Mouse (Mus musculus): ENCODE measurements around the gene Ackr3. TPM values are rescaled to one million over a fixed set of nuclear protein-coding genes. Genes with fewer than 3 reads are reported as not detected.

Gene Ackr3
- total RNA-seq (2021) = 10 to 100 TPM; 19.5 to 22.2 TPM
- long read RNA-seq, experiment 1, transcript Ackr3-201 (2 exons, 3,065 nt) = major isoform, 22 of 30 reads
- long read RNA-seq, experiment 1, partial matches to known transcripts = 0 of 30 reads
- long read RNA-seq, experiment 1, other reads (novel, unspliced or antisense) = 8 of 30 reads
- long read RNA-seq, experiment 2, transcript Ackr3-201 (2 exons, 3,065 nt) = major isoform, 45 of 66 reads
- long read RNA-seq, experiment 2, partial matches to known transcripts = 0 of 66 reads
- long read RNA-seq, experiment 2, other reads (novel, unspliced or antisense) = 20 of 66 reads

- peak; percentile 36 to 45 for DNase-seq (ENCODE audit: low spot score in 2 of 2)
Measured at GRCm38 (mm10) chr1:90203783-90204690, at the start of gene Ackr3. TSS of gene Ackr3 (plus strand) at chr1:90203980.

- no peak for DNase-seq (ENCODE audit: low spot score in 2 of 2)
Measured at GRCm38 (mm10) chr1:90156589-90156988, 47.2 kb upstream of the Ackr3 start.

GRCm38 (mm10) chr1:90159927-90160326 is 43.9 kb upstream of the Ackr3 start:
- DNase-seq (ENCODE audit: low spot score in 2 of 2) = no peak

GRCm38 (mm10) chr1:90161623-90162022 is 42.2 kb upstream of the Ackr3 start:
- no peak for DNase-seq (ENCODE audit: low spot score in 2 of 2)

- DNase-seq (ENCODE audit: low spot score in 2 of 2) = no peak
Measured at GRCm38 (mm10) chr1:90162379-90162857, 41.4 kb upstream of the Ackr3 start.

GRCm38 (mm10) chr1:90163161-90163560 is 40.6 kb upstream of the Ackr3 start:
- no peak for DNase-seq (ENCODE audit: low spot score in 2 of 2)

- DNase-seq (ENCODE audit: low spot score in 2 of 2) = no peak
Measured at GRCm38 (mm10) chr1:90164319-90164718, 39.5 kb upstream of the Ackr3 start.

GRCm38 (mm10) chr1:90174338-90174737 is 29.4 kb upstream of the Ackr3 start:
- no peak for DNase-seq (ENCODE audit: low spot score in 2 of 2)

- no peak for DNase-seq (ENCODE audit: low spot score in 2 of 2)
Measured at GRCm38 (mm10) chr1:90176223-90176622, 27.6 kb upstream of the Ackr3 start.

- DNase-seq (ENCODE audit: low spot score in 2 of 2) = no peak
Measured at GRCm38 (mm10) chr1:90177565-90177964, 26.2 kb upstream of the Ackr3 start.

- DNase-seq (ENCODE audit: low spot score in 2 of 2) = no peak
Measured at GRCm38 (mm10) chr1:90177978-90178377, 25.8 kb upstream of the Ackr3 start.

- DNase-seq (ENCODE audit: low spot score in 2 of 2) = no peak
Measured at GRCm38 (mm10) chr1:90180479-90180878, 23.3 kb upstream of the Ackr3 start.

- DNase-seq (ENCODE audit: low spot score in 2 of 2) = no peak
Measured at GRCm38 (mm10) chr1:90180966-90181699, 22.6 kb upstream of the Ackr3 start.

GRCm38 (mm10) chr1:90182521-90182920 is 21.3 kb upstream of the Ackr3 start:
- no peak for DNase-seq (ENCODE audit: low spot score in 2 of 2)

- no peak for DNase-seq (ENCODE audit: low spot score in 2 of 2)
Measured at GRCm38 (mm10) chr1:90183602-90184001, 20.2 kb upstream of the Ackr3 start.

- DNase-seq (ENCODE audit: low spot score in 2 of 2) = no peak
Measured at GRCm38 (mm10) chr1:90186173-90186572, 17.6 kb upstream of the Ackr3 start.

GRCm38 (mm10) chr1:90186874-90187273 is 16.9 kb upstream of the Ackr3 start:
- DNase-seq (ENCODE audit: low spot score in 2 of 2) = no peak

- DNase-seq (ENCODE audit: low spot score in 2 of 2) = no peak
Measured at GRCm38 (mm10) chr1:90189046-90189445, 14.7 kb upstream of the Ackr3 start.

- DNase-seq (ENCODE audit: low spot score in 2 of 2) = no peak
Measured at GRCm38 (mm10) chr1:90201246-90201645, 2.5 kb upstream of the Ackr3 start.

GRCm38 (mm10) chr1:90201655-90202054 is 2.1 kb upstream of the Ackr3 start:
- no peak for DNase-seq (ENCODE audit: low spot score in 2 of 2)

GRCm38 (mm10) chr1:90202207-90202978 is 1.4 kb upstream of the Ackr3 start:
- peak; percentile 40 to 56 for DNase-seq (ENCODE audit: low spot score in 2 of 2)

Data from adrenal gland, postnatal 4 days (tissue).